Mouse (Mus musculus) neural tube, embryonic 10.5 days (tissue): Measurements from ENCODE around the gene Hpn.

Source experiments
- DNase-seq: peaks from one replicate; pipeline ENCODE4 v3.0.0-alpha.2; 2017; ENCODE audit warnings: low spot score; ENCODE audit errors: extremely low spot score

Hpn gene

DNA sequence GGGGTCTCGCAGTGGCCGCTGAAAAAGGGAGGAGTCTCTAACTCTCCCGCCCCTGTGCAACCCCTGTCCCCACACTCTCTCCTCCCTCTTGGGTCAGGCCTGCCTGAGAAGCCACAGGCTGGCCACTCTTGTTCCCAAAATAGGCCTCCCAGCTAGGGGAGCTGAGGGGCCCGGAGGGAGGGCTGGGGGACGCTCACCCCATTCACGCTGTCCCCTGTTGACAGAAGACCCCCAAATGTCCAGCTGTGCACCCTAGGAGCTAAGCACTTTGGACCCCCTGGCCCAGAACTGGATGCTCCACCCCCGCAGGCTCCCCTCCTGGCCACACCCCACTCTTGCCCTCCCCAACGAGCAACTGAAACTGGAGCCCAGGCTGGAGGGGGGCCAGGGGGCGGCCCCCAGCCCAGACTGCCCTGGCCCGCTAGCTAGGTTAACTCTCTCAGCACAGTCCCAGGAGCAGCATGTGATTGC, 59.7 kb downstream of the Hpn start:
- DNase-seq = peak; percentile 35

DNA sequence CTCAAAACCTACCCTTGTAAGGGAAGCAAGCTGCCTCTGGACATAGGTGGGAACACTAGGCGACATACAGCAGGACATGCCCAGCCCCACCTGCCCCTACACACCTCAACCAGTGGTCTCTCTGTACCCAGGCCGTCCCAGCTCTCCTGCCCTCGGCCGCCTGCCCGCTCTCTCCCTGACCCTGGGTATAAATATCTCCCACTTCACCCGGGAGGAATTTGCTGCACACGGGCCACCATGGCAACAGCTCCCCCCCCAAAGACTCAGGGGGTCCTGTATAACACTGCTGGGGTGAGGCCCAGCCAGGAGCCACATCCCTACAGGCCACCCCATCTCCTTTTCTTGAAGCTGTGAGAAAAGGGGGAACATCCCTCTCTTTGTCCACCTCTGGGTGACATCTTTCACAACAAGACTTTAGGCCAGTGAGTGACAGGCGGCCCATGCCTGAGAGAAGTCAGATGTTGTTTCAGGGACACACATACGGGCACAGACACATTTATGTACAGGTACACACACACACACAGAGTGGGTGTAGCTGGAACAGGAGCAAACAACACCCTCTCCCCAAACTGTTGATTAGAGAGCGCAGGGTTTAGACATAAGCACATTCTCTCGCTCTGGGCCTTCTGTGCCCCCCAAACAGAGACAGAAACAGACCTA, 60.3 kb downstream of the Hpn start:
- no peak for DNase-seq

DNA sequence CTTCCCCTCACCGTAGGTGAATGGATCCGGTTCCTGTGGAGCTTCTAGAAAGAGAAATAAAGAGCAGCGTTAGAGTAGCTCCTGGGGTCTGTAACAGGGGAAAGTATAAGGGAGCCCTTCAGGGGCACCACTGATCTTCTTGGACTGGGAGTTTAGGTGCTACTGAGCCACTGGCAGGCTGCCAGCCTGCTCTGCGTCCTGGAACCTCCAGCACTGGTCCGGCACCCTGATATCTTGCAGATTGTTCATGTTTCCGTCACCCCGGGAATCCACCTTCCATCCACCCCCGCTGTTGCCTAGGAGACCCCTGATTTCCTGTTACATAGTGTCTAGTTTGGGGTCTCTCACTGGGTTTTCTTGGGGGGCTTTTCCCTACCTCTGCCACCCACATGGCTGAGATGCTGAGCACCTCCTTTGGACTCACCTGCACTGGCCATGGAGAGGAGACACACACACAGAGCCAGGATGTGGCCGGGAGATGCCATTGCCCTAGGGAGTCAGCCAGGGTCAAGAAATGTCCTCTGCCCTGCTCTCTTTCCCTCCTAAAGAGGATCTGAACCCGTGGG, 61.1 kb downstream of the Hpn start:
- no peak for DNase-seq

DNA sequence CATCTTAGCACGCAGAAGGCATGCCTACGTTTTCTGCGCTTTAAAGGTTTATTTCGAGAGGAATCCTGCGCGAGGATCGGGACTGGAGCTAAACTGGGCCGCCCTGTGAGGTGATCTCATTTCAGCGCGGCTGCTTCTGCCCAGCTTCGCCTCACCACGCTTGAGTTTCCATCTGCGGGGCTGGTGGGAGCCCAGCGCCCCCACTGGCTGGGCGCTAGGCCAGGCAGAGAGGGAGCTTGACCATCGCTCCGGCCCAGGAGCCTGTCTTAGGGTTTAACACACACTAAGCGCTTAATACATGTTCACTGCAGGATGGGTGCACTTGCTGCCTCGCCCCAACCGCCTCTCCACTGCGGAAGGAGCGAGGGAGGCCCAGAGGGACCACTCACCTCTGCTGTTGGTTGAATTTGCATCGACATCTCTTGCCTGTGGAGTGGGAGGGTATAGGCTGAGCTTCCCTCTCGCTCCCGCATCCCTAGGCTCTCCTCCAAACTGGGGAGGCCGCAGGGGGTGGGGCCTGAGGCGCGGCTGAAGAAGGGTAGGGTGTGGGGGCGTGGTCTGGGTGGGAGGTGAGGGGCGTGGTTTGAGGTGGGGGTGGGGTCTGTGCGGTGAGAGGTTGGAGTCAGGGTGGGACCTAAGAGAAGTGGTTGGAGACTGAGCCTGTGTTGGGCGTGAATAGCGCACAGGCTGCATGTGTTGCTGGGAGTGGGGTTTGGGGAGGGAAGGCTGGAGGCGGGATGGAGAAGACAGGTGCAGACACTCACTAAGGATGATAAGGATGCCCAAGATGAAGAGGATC, 62.3 kb downstream of the Hpn start:
- DNase-seq = peak; percentile 48

DNA sequence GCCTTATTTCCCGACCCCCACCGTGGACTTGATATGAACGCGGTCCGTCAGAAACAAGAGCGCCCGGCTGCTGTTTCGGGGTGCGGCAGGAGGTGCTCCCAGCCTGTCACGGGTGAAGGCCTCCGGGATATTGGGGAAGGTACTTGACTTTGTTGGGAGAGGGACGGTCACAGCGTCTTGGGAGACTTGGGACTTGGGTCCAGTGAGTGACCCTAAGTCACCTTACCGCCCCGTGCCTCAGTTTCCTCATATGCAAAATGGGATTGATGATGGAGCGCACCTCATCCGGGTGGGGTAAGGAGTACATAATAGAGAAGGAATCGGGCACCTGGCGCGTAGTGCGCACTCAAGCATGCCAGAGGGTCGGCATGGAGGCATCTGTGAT, 62.8 kb downstream of the Hpn start:
- DNase-seq = no peak

DNA sequence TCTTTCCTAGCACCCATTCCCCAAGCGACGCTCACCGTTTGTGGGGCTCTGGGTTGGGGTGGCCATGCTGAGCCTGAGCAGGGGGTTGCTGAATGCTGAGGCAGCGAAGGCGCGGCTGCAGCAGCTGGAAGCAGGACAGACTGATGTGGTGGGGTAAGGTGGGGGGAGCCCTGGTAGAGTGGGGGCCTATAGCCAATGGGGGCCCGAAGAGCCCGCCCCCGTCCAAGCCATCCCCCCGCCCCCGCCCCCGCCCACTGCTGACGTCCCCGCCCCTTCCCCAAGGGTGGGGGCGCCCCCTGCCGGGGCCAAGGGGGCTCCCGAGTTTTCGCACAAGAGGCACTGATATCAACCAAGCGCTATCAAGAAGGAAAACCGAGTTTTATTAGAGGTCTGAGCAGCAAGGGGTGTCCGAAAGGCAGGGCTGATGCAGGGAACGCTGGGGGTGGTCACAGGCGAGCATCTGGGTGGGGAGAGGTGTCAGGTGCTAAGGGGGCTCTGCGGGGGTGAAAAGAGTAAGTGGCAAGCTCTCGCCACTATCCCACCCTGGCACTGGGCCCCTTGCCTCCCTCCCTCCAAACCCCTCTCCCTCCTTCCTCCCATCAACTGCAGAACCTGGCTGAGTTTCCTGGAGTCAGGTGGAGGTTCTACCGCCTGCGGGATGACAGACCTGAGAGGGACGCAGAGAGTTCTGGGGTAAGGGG, 63.6 kb downstream of the Hpn start, which contains the start of gene Fxyd7:
Gene Fxyd7 (minus strand): TSS at position 147 of the 701 bp plus-strand sequence.
- no peak for DNase-seq

DNA sequence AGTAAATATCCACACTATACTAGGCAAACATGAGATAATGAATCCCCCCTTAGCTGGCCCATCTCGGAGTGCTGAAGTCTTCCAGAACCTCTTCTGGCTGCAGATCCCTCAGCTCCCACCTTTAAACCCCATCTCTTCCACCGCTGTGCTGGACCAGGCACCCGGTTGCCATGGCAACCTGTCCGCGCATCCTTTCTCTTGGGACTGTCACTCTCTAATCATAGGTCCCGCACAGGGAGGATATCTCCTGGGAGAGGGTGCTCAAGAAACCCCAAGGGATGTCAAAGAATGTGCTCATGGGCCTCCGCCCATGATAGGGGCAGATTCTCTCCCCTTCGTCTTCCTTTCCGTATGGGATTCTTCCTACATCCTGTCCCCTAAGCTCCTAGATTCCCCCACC, 64.2 kb downstream of the Hpn start:
- DNase-seq = no peak

DNA sequence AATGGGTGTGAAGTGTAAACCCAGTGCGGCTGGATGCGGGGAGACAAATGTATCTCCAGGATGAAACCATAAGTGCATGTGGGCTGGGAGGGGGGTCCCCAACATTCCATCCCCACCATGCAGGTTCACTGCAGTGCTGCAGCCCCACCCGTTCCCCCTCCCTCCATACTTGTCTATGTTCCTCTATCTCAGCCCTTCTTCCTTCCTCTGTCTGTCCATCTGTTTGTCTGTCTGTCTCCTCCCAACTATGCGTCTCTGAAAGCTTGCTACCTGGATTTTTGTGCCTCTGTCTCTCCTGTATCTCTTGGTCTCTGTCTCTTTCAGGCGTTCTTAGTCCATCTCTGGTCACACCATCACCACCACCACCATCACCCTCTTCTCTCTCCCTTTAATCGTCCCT, 64.6 kb downstream of the Hpn start:
- DNase-seq = no peak

DNA sequence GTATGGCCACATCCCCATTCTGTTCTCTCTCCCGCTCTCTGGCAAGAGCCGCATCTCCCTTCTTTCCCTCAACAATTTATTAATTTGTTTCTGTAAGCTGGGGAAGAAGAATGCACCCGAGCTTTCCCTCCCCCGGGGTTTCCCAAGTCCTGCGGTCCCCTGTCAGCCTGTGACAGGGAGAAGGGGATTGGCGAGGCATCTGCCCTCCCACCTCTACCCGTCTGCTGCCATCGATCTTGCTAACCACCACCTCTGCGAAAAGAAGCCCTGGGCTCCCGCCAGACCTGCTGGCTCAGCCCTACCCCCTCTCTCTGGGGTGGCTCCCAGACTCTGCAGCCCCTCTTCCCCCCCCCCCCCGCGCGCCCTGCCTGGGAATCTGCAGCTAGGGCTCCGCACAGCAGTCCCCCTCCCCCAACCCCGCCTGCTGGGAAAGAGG, 65.2 kb downstream of the Hpn start:
- no peak for DNase-seq

DNA sequence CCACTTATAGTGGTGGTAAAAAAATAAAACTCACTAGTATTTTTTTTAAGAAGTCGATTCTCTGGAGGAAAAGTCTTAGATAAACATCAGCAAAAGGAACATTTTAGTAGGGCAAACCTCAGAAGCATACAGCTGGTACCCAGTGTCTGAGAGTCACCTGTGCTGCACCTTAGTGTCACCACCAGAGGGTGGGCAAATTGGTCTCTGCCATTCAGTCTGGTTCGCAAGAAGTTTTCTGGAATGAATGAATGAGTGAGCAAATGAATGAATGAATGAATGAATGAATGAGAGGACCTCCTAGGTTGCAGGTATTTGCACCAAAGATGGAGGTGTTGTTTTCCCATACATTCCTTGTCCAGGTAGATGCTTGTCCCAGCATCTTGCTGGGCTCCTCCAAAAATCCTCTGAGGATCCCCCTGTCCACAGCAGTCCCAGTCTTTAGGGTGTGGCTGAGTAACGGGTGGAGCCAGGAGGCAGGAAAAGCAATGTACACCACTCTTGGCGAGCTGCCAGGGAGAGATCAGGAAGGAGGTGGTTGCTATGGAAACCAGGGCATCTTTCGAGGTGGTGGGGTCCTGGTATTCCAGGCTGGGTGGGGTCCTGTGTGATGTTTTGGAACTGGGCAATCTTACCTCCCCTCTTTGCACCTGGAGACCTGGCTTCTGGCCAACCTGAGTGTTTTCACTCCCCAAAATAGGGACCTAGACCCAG, 65.8 kb downstream of the Hpn start:
- DNase-seq = no peak
